In genomic region chr12:56344771-56345314, GRCm38 (mm10) we compare ENCODE assay signal across 8 mouse cellular contexts. TPM values are rescaled to one million over a fixed set of nuclear protein-coding genes. Genes with fewer than 3 reads are reported as not detected.
DNase-seq lines count a peak whose midpoint lies in the region; ATAC-seq and TF ChIP-seq lines count a peak whose summit lies in the region.

No protein-coding gene starts in this region.

- no peak overlapping the region for H3K27ac ChIP-seq in kidney, embryonic 14.5 days (ENCODE audit: low read depth, low read length)
- H3K27ac ChIP-seq in bone marrow, adult 2 months (ENCODE audit: control insufficient read depth, insufficient read depth, low read depth, low read length, poor library complexity): no peak overlapping the region
- H3K27ac ChIP-seq in hindbrain, embryonic 15.5 days (replicated peaks): no peak overlapping the region
- H3K27ac ChIP-seq in midbrain, embryonic 15.5 days: no peak overlapping the region

- no peak for DNase-seq in kidney, postnatal 25 days
- no peak for DNase-seq in adrenal gland, postnatal 25 days
- DNase-seq in adrenal gland, postnatal 10 days: no peak
- no peak for DNase-seq in retina, postnatal 1 day

- TF ChIP-seq POLR2A in bone marrow, adult 2 months (IDR thresholded peaks at IDR 0.05; ENCODE audit: borderline replicate concordance, control insufficient read depth, low read depth, low read length): no peak

- no peak for ATAC-seq in kidney, embryonic 14.5 days (ENCODE audit: low FRiP score, low TSS enrichment)
- no peak for ATAC-seq in hindbrain, embryonic 15.5 days (ENCODE audit: low FRiP score, low read depth)
- ATAC-seq in midbrain, embryonic 15.5 days (replicated peaks): no peak

- H3K9ac ChIP-seq in kidney, embryonic 14.5 days (ENCODE audit: low read depth, low read length): peak overlapping the region; percentile 93
- H3K9ac ChIP-seq in hindbrain, embryonic 15.5 days: peak overlapping the region; percentile 96
- H3K9ac ChIP-seq in midbrain, embryonic 15.5 days: peak overlapping the region; percentile 90

- H3K4me2 ChIP-seq in kidney, embryonic 14.5 days (replicated peaks; ENCODE audit: low read depth, low read length): peak overlapping the region; percentile 60
- H3K4me2 ChIP-seq in hindbrain, embryonic 15.5 days: peak overlapping the region; percentile 62
- H3K4me2 ChIP-seq in midbrain, embryonic 15.5 days: peak overlapping the region; percentile 57

- H3K4me1 ChIP-seq in kidney, embryonic 14.5 days (ENCODE audit: control insufficient read depth, insufficient read depth, low read length): no peaks in the 10 kb centered on the region
- H3K4me1 ChIP-seq in bone marrow, adult 2 months (ENCODE audit: control insufficient read depth, insufficient read depth, low read length): no peaks in the 10 kb centered on the region
- H3K4me1 ChIP-seq in hindbrain, embryonic 15.5 days (replicated peaks): peaks cover 6% of the 10 kb centered on the region
- peaks cover 4% of the 10 kb centered on the region for H3K4me1 ChIP-seq in midbrain, embryonic 15.5 days

- TF ChIP-seq CTCF in bone marrow, adult 2 months (IDR thresholded peaks at IDR 0.05; ENCODE audit: control insufficient read depth, insufficient read depth, low read length): no peak

- H3K4me3 ChIP-seq in kidney, embryonic 14.5 days (ENCODE audit: low read length): peak overlapping the region; percentile 94
- H3K4me3 ChIP-seq in bone marrow, adult 2 months (replicated peaks; ENCODE audit: control insufficient read depth, low read depth, low read length): peak overlapping the region; percentile 73
- peak overlapping the region; percentile 98 for H3K4me3 ChIP-seq in hindbrain, embryonic 15.5 days
- peak overlapping the region; percentile 98 for H3K4me3 ChIP-seq in midbrain, embryonic 15.5 days

- WGBS in kidney, embryonic 14.5 days: 4% methylated on average over 5 of the region's 5 CpGs
- WGBS in bone marrow, adult 2 months: 2% methylated on average over 5 of the region's 5 CpGs
- 5% methylated on average over 5 of the region's 5 CpGs for WGBS in hindbrain, embryonic 15.5 days
- WGBS in midbrain, embryonic 15.5 days: 4% methylated on average over 5 of the region's 5 CpGs

- H3K27me3 ChIP-seq in kidney, embryonic 14.5 days (ENCODE audit: control insufficient read depth, insufficient read depth, low read length): no peaks in the 10 kb centered on the region
- no peaks in the 10 kb centered on the region for H3K27me3 ChIP-seq in hindbrain, embryonic 15.5 days
- 0 out of 2 replicates have a peak, but pooled peaks cover 3% of the 10 kb centered on the region for H3K27me3 ChIP-seq in midbrain, embryonic 15.5 days (replicated peaks)

- H3K36me3 ChIP-seq in kidney, embryonic 14.5 days (ENCODE audit: control insufficient read depth, insufficient read depth, low read length): peaks cover under 1% of the 10 kb centered on the region; the same call in 1 of the 2 replicates
- 0 out of 2 replicates have a peak, but pooled peaks cover 3% of the 10 kb centered on the region for H3K36me3 ChIP-seq in hindbrain, embryonic 15.5 days
- no peaks in the 10 kb centered on the region for H3K36me3 ChIP-seq in midbrain, embryonic 15.5 days (replicated peaks)

- H3K9me3 ChIP-seq in kidney, embryonic 14.5 days (ENCODE audit: control insufficient read depth, low read length): no peaks in the 10 kb centered on the region
- no peaks in the 10 kb centered on the region for H3K9me3 ChIP-seq in hindbrain, embryonic 15.5 days
- H3K9me3 ChIP-seq in midbrain, embryonic 15.5 days: no peaks in the 10 kb centered on the region

RNA-seq across cellular contexts. Expression of gene Mbip, which starts 0.9 kb away (rescaled TPM):
- polyA plus RNA-seq in kidney, embryonic 14.5 days (2014; fragmentation: Nextera tagmentation; extraction: Ambion mirVana): 37.4 and 52.6 TPM in 2 replicates
- polyA plus RNA-seq in bone marrow, adult 2 months (2011; ENCODE audit: insufficient read depth, insufficient read length, low replicate concordance, missing spikeins): 7.1 and 11.0 TPM in 2 replicates
- polyA plus RNA-seq in hindbrain, embryonic 15.5 days (2015; fragmentation: Nextera tagmentation; extraction: Ambion mirVana): 34.4 and 38.3 TPM in 2 replicates
- polyA plus RNA-seq in midbrain, embryonic 15.5 days (2015; fragmentation: Nextera tagmentation; extraction: Ambion mirVana): 43.7 and 46.2 TPM in 2 replicates
- total RNA-seq in adrenal gland, postnatal 25 days (2021): 16.5 and 19.7 TPM in 2 replicates
- 10 to 100 TPM; 15.7 to 19.6 TPM for total RNA-seq in adrenal gland, postnatal 10 days (2021)
